Mouse (Mus musculus) embryonic facial prominence, embryonic 10.5 days (tissue): Measurements from ENCODE around the gene Emc10. TPM values are rescaled to one million over a fixed set of nuclear protein-coding genes. Genes with fewer than 3 reads are reported as not detected.

Source experiments
- DNase-seq: peaks from one replicate; pipeline ENCODE4 v3.0.0-alpha.2; 2017; ENCODE audit warnings: low spot score
- H3K27ac ChIP-seq: fragments of 300-500 bp; sonication (generic); replicated peaks from 2 replicates; pipeline ENCODE4 v1.5.1; 2016; ENCODE audit warnings: mild to moderate bottlenecking
- H3K27me3 ChIP-seq: fragments of 300-500 bp; sonication (generic); replicated peaks from 2 replicates; pipeline ENCODE4 v1.6.1; 2016; ENCODE audit warnings: low read depth, mild to moderate bottlenecking; ENCODE audit not compliant: poor library complexity, severe bottlenecking
- H3K36me3 ChIP-seq: fragments of 300-500 bp; sonication (generic); replicated peaks from 2 replicates; pipeline ENCODE4 v1.6.1; 2016; ENCODE audit warnings: mild to moderate bottlenecking, moderate library complexity
- H3K4me1 ChIP-seq: fragments of 300-500 bp; sonication (generic); 2 replicates; pipeline ENCODE4 v1.6.1; 2016
- H3K4me3 ChIP-seq: fragments of 300-500 bp; sonication (generic); 2 replicates; pipeline ENCODE4 v1.5.1; 2016; ENCODE audit warnings: mild to moderate bottlenecking, moderate library complexity
- H3K9me3 ChIP-seq: fragments of 300-500 bp; sonication (generic); 2 replicates; pipeline ENCODE4 v1.6.1; 2016; ENCODE audit warnings: mild to moderate bottlenecking
- WGBS: fragments of 180-500 bp; shearing (Covaris S2); methylation state at CpG from one replicate; pipeline ENCODE4 v1.1.7; 2016; 5-methylcytosine and 5-hydroxymethylcytosine counted together
- polyA plus RNA-seq: library from polyadenylated mRNA; unstranded; fragments of >200 nt; fragmentation: Nextera tagmentation; extraction: Ambion mirVana; gene quantifications from 2 replicates; pipeline ENCODE4 v1.2.1, GENCODE M21; 2016

Emc10 gene
- polyA plus RNA-seq, 1 experiment from 2014 or later, result 82.7 TPM

- Histone ChIP-seq H3K4me3 (0 out of 2 replicates have a peak overlapping the region, but pooled peaks have one; percentile 1), H3K27me3 (no peaks in the 10 kb centered on the region), H3K4me1 (peaks cover 17% of the 10 kb centered on the region), H3K36me3 (peaks cover 71% of the 10 kb centered on the region), H3K27ac (no peak overlapping the region), H3K9me3 (no peaks in the 10 kb centered on the region)
- 94% methylated on average over 4 of the region's 4 CpGs for WGBS
- no peak for DNase-seq
Measured at GRCm38 (mm10) chr7:44490281-44490680, 6.0 kb downstream of the Emc10 start.

- Histone ChIP-seq H3K4me1 (peaks cover 9% of the 10 kb centered on the region), H3K36me3 (peaks cover 58% of the 10 kb centered on the region), H3K4me3 (no peak overlapping the region), H3K27ac (no peak overlapping the region), H3K27me3 (no peaks in the 10 kb centered on the region), H3K9me3 (no peaks in the 10 kb centered on the region)
- WGBS, result 93% methylated on average over 8 of the region's 8 CpGs
- no peak for DNase-seq
Measured at GRCm38 (mm10) chr7:44488545-44488944, 7.8 kb downstream of the Emc10 start.

- no peak overlapping the region for H3K27ac ChIP-seq
- H3K27me3 ChIP-seq, result peaks cover 4% of the 10 kb centered on the region
- peaks cover 52% of the 10 kb centered on the region for H3K36me3 ChIP-seq
- WGBS, result 89% methylated on average over 7 of the region's 7 CpGs
- no peaks in the 10 kb centered on the region for H3K9me3 ChIP-seq
- no peak for DNase-seq
- H3K4me1 ChIP-seq, result peaks cover 9% of the 10 kb centered on the region
- no peak overlapping the region for H3K4me3 ChIP-seq
Measured at GRCm38 (mm10) chr7:44487936-44488335, 8.4 kb downstream of the Emc10 start.

GRCm38 (mm10) chr7:44486927-44487575 is 9.3 kb downstream of the Emc10 start:
- Histone ChIP-seq H3K9me3 (no peaks in the 10 kb centered on the region), H3K36me3 (peaks cover 44% of the 10 kb centered on the region), H3K27me3 (peaks cover 13% of the 10 kb centered on the region), H3K4me1 (peaks cover 9% of the 10 kb centered on the region), H3K4me3 (no peak overlapping the region), H3K27ac (no peak overlapping the region)
- no peak for DNase-seq
- 71% methylated on average over 13 of the region's 13 CpGs for WGBS

GRCm38 (mm10) chr7:44485572-44486195 is 10.6 kb downstream of the Emc10 start:
- no peaks in the 10 kb centered on the region for H3K9me3 ChIP-seq
- no peak for DNase-seq
- peaks cover 30% of the 10 kb centered on the region for H3K36me3 ChIP-seq
- H3K4me3 ChIP-seq, result no peak overlapping the region
- peaks cover 25% of the 10 kb centered on the region for H3K27me3 ChIP-seq
- H3K27ac ChIP-seq, result no peak overlapping the region
- H3K4me1 ChIP-seq, result peaks cover 9% of the 10 kb centered on the region
- 78% methylated on average over 7 of the region's 7 CpGs for WGBS

- Histone ChIP-seq H3K4me1 (peaks cover 9% of the 10 kb centered on the region), H3K27ac (no peak overlapping the region), H3K9me3 (no peaks in the 10 kb centered on the region), H3K4me3 (no peak overlapping the region), H3K27me3 (peaks cover 32% of the 10 kb centered on the region), H3K36me3 (peaks cover 23% of the 10 kb centered on the region)
- peak; percentile 84 for DNase-seq
- 30% methylated on average over 5 of the region's 5 CpGs for WGBS
Measured at GRCm38 (mm10) chr7:44484841-44485571, 11.3 kb downstream of the Emc10 start.

- H3K4me3 ChIP-seq, result no peak overlapping the region
- 94% methylated on average over 1 of the region's 1 CpGs for WGBS
- H3K27me3 ChIP-seq, result peaks cover 41% of the 10 kb centered on the region
- H3K4me1 ChIP-seq, result peaks cover 9% of the 10 kb centered on the region
- H3K9me3 ChIP-seq, result no peaks in the 10 kb centered on the region
- no peak overlapping the region; the same call in 1 of the 2 replicates for H3K27ac ChIP-seq
- DNase-seq, result no peak
- H3K36me3 ChIP-seq, result peaks cover 15% of the 10 kb centered on the region
Measured at GRCm38 (mm10) chr7:44484109-44484508, 12.2 kb downstream of the Emc10 start.

GRCm38 (mm10) chr7:44482836-44483435 is 13.4 kb downstream of the Emc10 start:
- H3K27me3 ChIP-seq, result peaks cover 53% of the 10 kb centered on the region
- DNase-seq, result no peak
- 78% methylated on average over 3 of the region's 3 CpGs for WGBS
- no peaks in the 10 kb centered on the region for H3K9me3 ChIP-seq
- no peak overlapping the region for H3K27ac ChIP-seq
- H3K4me3 ChIP-seq, result no peak overlapping the region
- H3K36me3 ChIP-seq, result peaks cover 5% of the 10 kb centered on the region; the same call in 1 of the 2 replicates
- H3K4me1 ChIP-seq, result peaks cover 9% of the 10 kb centered on the region

- H3K27ac ChIP-seq, result peak overlapping the region; percentile 76
- H3K27me3 ChIP-seq, result peaks cover 71% of the 10 kb centered on the region
- peaks cover 47% of the 10 kb centered on the region for H3K4me1 ChIP-seq
- H3K36me3 ChIP-seq, result 0 out of 2 replicates have a peak, but pooled peaks cover 3% of the 10 kb centered on the region
- DNase-seq, result no peak
- H3K4me3 ChIP-seq, result no peak overlapping the region
- WGBS, result 34% methylated on average over 5 of the region's 5 CpGs
- H3K9me3 ChIP-seq, result no peaks in the 10 kb centered on the region
Measured at GRCm38 (mm10) chr7:44475046-44475614, 21.2 kb downstream of the Emc10 start.

GRCm38 (mm10) chr7:44474419-44474818 is 21.9 kb downstream of the Emc10 start:
- WGBS, result 4% methylated on average over 4 of the region's 4 CpGs
- peak; percentile 55 for DNase-seq
- H3K27me3 ChIP-seq, result peaks cover 64% of the 10 kb centered on the region

GRCm38 (mm10) chr7:44472961-44473646 is 23.2 kb downstream of the Emc10 start:
- no peak for DNase-seq
- Histone ChIP-seq H3K4me3 (no peak overlapping the region), H3K27ac (peak overlapping the region; percentile 58), H3K4me1 (peaks cover 62% of the 10 kb centered on the region), H3K36me3 (peaks cover 3% of the 10 kb centered on the region; the same call in 1 of the 2 replicates), H3K27me3 (peaks cover 51% of the 10 kb centered on the region), H3K9me3 (no peaks in the 10 kb centered on the region)
- 65% methylated on average over 9 of the region's 9 CpGs for WGBS

More at GRCm38 (mm10) chr7:44474419-44474818, 21.9 kb downstream of the Emc10 start:
- Histone ChIP-seq H3K27ac (peak overlapping the region; percentile 73), H3K36me3 (peaks cover 3% of the 10 kb centered on the region; the same call in 1 of the 2 replicates), H3K4me1 (peaks cover 49% of the 10 kb centered on the region), H3K9me3 (no peaks in the 10 kb centered on the region), H3K4me3 (no peak overlapping the region; the same call in 1 of the 2 replicates)
